ENCODE assay signal across 16 mouse cellular contexts in the genomic region with DNA sequence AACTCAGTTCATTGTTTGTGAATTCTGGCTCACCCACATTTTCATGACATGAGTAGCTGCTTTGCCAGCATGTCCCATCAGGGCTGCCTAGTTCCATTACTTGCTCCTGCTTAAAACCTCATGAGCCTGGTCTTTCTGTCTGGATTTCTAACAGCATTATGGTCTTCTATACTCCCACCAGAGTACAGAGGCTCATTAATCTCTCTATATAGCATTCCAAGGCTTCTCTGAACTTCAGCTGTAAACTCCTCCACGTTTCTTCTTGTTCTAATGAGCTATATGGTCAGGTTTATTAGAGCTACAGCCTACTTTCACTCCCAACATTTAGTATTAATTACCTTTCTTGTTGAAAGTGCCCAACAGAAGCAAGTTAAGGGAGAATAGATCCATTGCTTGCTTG.
"Had no signal": no experiment of that assay in that cellular context is flagged by ENCODE, and none has a peak within 500 bp of the region (broad histone marks: within the 10 kb centered on the region; RNA-seq: fewer than 3 reads in every experiment).

No protein-coding gene starts in this region.

- H3K9ac ChIP-seq: lung, embryonic 15.5 days; midbrain, embryonic 13.5 days; midbrain, embryonic 15.5 days; neural tube, embryonic 12.5 days; stomach, embryonic 15.5 days had no signal

- H3K27me3 ChIP-seq: lung, embryonic 15.5 days; midbrain, embryonic 13.5 days; midbrain, embryonic 15.5 days; neural tube, embryonic 12.5 days; stomach, embryonic 15.5 days had no signal

- H3K4me1 ChIP-seq: midbrain, embryonic 13.5 days; midbrain, embryonic 15.5 days; neural tube, embryonic 12.5 days; stomach, embryonic 15.5 days had no signal

- H3K36me3 ChIP-seq: lung, embryonic 15.5 days; midbrain, embryonic 13.5 days; midbrain, embryonic 15.5 days; neural tube, embryonic 12.5 days; stomach, embryonic 15.5 days had no signal

- ATAC-seq: lung, postnatal 0 days; midbrain, embryonic 13.5 days; midbrain, embryonic 15.5 days had no signal

- H3K27ac ChIP-seq: lung, embryonic 15.5 days; macrophage; midbrain, embryonic 13.5 days; midbrain, embryonic 15.5 days; neural tube, embryonic 12.5 days; stomach, embryonic 15.5 days; stomach, postnatal 0 days had no signal

- DNase-seq: lung, postnatal 14 days; lung, postnatal 36 days; right cerebral cortex, postnatal 14 days; thymus, adult 2 months; thymus, postnatal 25 days; thymus, postnatal 4 days had no signal

- H3K4me3 ChIP-seq: lung, embryonic 15.5 days; megakaryocyte, embryonic 14.5 days; midbrain, embryonic 13.5 days; midbrain, embryonic 15.5 days; neural tube, embryonic 12.5 days; stomach, embryonic 15.5 days had no signal

- H3K9me3 ChIP-seq: lung, embryonic 15.5 days; midbrain, embryonic 13.5 days; midbrain, embryonic 15.5 days; neural tube, embryonic 12.5 days; stomach, embryonic 15.5 days had no signal

- H3K4me2 ChIP-seq: lung, embryonic 15.5 days; midbrain, embryonic 11.5 days; midbrain, embryonic 13.5 days; midbrain, embryonic 15.5 days; neural tube, embryonic 12.5 days; stomach, embryonic 15.5 days had no signal
